Mouse (Mus musculus) heart, adult 2 months (tissue): ENCODE data around the gene Slc13a2. TPM values are rescaled to one million over a fixed set of nuclear protein-coding genes. Genes with fewer than 3 reads are reported as not detected.

Experiments
- DNase-seq, 2 experiments: peaks; one replicate each; pipeline ENCODE4 v3.0.0; 2021
- H3K27ac ChIP-seq: fragments of 200-600 bp; 2 replicates; pipeline ENCODE4 v1.8.1; 2022
- H3K27me3 ChIP-seq: fragments of 200-500 bp; 2 replicates; pipeline ENCODE4 v1.6.1; 2012; ENCODE audit warnings: mild to moderate bottlenecking, low read length, inconsistent platforms, mixed read lengths; ENCODE audit not compliant: control insufficient read depth, insufficient read depth
- H3K36me3 ChIP-seq: fragments of 200-500 bp; 2 replicates; pipeline ENCODE4 v1.6.1; 2012; ENCODE audit warnings: low read length, inconsistent platforms; ENCODE audit not compliant: control insufficient read depth, insufficient read depth
- H3K4me1 ChIP-seq: fragments of 200-500 bp; 2 replicates; pipeline ENCODE4 v1.6.1; 2011; ENCODE audit warnings: low read length; ENCODE audit not compliant: control insufficient read depth, insufficient read depth
- H3K4me3 ChIP-seq: fragments of 200-600 bp; 2 replicates; pipeline ENCODE4 v1.8.1; 2022
- H3K79me2 ChIP-seq: fragments of 200-500 bp; replicated peaks from 2 replicates; pipeline ENCODE4 v1.6.1; 2012; ENCODE audit warnings: mild to moderate bottlenecking, inconsistent platforms, low read length, moderate library complexity, mixed read lengths; ENCODE audit not compliant: control insufficient read depth, insufficient read depth
- H3K9ac ChIP-seq: fragments of 200-500 bp; 2 replicates; pipeline ENCODE4 v1.6.1; 2012; ENCODE audit warnings: low read depth, mild to moderate bottlenecking, control low read depth, inconsistent platforms, low read length, mixed read lengths
- CTCF ChIP-seq: fragments of 200-600 bp; IDR thresholded peaks from 2 replicates; pipeline ENCODE4 v1.8.1; 2022; ENCODE audit warnings: antibody characterized with exemption, mild to moderate bottlenecking, moderate library complexity
- EP300 ChIP-seq: fragments of 200-500 bp; IDR thresholded peaks from 2 replicates; pipeline ENCODE4 v1.6.1; 2011; ENCODE audit warnings: low read depth, low read length, control low read depth; ENCODE audit not compliant: insufficient read depth
- POLR2A ChIP-seq: fragments of 200-500 bp; IDR thresholded peaks from 2 replicates; pipeline ENCODE4 v1.6.1; 2011; ENCODE audit warnings: mild to moderate bottlenecking, low read depth, low read length, control low read depth; ENCODE audit not compliant: insufficient read depth
- WGBS: fragments of 180-500 bp; shearing (Covaris S2); methylation state at CpG from one replicate; pipeline ENCODE4 v1.1.7; 2018; 5-methylcytosine and 5-hydroxymethylcytosine counted together
- intact Hi-C: fragments of 180-260 bp; cut with DNase I; formaldehyde crosslinking; loops from one replicate; pipeline ENCODE4 v1.15.1; 2025
- polyA plus RNA-seq: library from polyadenylated mRNA; depleted of rRNA; stranded (reverse); fragments of >200 nt; gene quantifications from 2 replicates; pipeline ENCODE4 v1.2.3, GENCODE M21; 2012
- total RNA-seq, 2 experiments: library from RNA; stranded (reverse); gene quantifications; 2 replicates each; pipeline ENCODE4 v1.2.3; 2021

The Slc13a2 gene
- total and polyA plus RNA-seq, 3 experiments = 0.23 TPM; not detected in 2

- DNase-seq = no peak
- Histone ChIP-seq H3K4me3 (no peak overlapping the region), H3K27ac (no peak overlapping the region), H3K79me2 (no peaks in the 10 kb centered on the region), H3K9ac (no peak overlapping the region), H3K36me3 (no peaks in the 10 kb centered on the region), H3K4me1 (no peaks in the 10 kb centered on the region), H3K27me3 (no peaks in the 10 kb centered on the region)
- 69% methylated on average over 5 of the region's 5 CpGs for WGBS
- intact Hi-C loops = no loop called here
- TF ChIP-seq EP300 (no peak), POLR2A (no peak), CTCF (no peak)
Observed at GRCm38 (mm10) chr11:78443115-78443514, 21.1 kb upstream of the Slc13a2 start.

GRCm38 (mm10) chr11:78438399-78438930 lies 16.4 kb upstream of the Slc13a2 start:
- no peak overlapping the region for H3K27ac ChIP-seq
- WGBS = 46% methylated on average over 3 of the region's 3 CpGs
- H3K27me3 ChIP-seq = no peaks in the 10 kb centered on the region
- intact Hi-C loops = no loop called here
- H3K4me3 ChIP-seq = no peak overlapping the region
- H3K36me3 ChIP-seq = no peaks in the 10 kb centered on the region
- no peaks in the 10 kb centered on the region for H3K79me2 ChIP-seq
- no peak overlapping the region for H3K9ac ChIP-seq
- no peak for DNase-seq
- H3K4me1 ChIP-seq = no peaks in the 10 kb centered on the region
- no peak for TF ChIP-seq POLR2A
- no peak for TF ChIP-seq CTCF
- TF ChIP-seq EP300 = no peak

- no peak overlapping the region for H3K27ac ChIP-seq
- DNase-seq = no peak
- H3K79me2 ChIP-seq = no peaks in the 10 kb centered on the region
- 90% methylated on average over 7 of the region's 7 CpGs for WGBS
- TF ChIP-seq POLR2A (no peak), CTCF (no peak), EP300 (no peak)
- no peaks in the 10 kb centered on the region for H3K36me3 ChIP-seq
- no peak overlapping the region for H3K4me3 ChIP-seq
- intact Hi-C loops = no loop called here
- no peak overlapping the region for H3K9ac ChIP-seq
- no peaks in the 10 kb centered on the region for H3K27me3 ChIP-seq
- H3K4me1 ChIP-seq = no peaks in the 10 kb centered on the region
Observed at GRCm38 (mm10) chr11:78437182-78437581, 15.2 kb upstream of the Slc13a2 start.

GRCm38 (mm10) chr11:78435776-78436349 lies 13.8 kb upstream of the Slc13a2 start:
- Histone ChIP-seq H3K36me3 (no peaks in the 10 kb centered on the region), H3K4me1 (no peaks in the 10 kb centered on the region), H3K4me3 (no peak overlapping the region), H3K27ac (no peak overlapping the region), H3K27me3 (no peaks in the 10 kb centered on the region), H3K9ac (no peak overlapping the region), H3K79me2 (no peaks in the 10 kb centered on the region)
- intact Hi-C loops = no loop called here
- 12% methylated on average over 19 of the region's 19 CpGs for WGBS
- TF ChIP-seq CTCF (peak; percentile 49), EP300 (no peak)
- DNase-seq = no peak

- Histone ChIP-seq H3K9ac (no peak overlapping the region), H3K4me3 (no peak overlapping the region), H3K27ac (no peak overlapping the region), H3K27me3 (no peaks in the 10 kb centered on the region), H3K4me1 (no peaks in the 10 kb centered on the region), H3K79me2 (no peaks in the 10 kb centered on the region), H3K36me3 (no peaks in the 10 kb centered on the region)
- TF ChIP-seq CTCF (no peak), EP300 (no peak), POLR2A (no peak)
- intact Hi-C loops = no loop called here
- DNase-seq = no peak
- 35% methylated on average over 4 of the region's 4 CpGs for WGBS
Observed at GRCm38 (mm10) chr11:78434052-78434451, 12.0 kb upstream of the Slc13a2 start.

- no peaks in the 10 kb centered on the region for H3K79me2 ChIP-seq
- intact Hi-C loops = no loop called here
- TF ChIP-seq POLR2A (no peak), CTCF (no peak), EP300 (no peak)
- H3K9ac ChIP-seq = no peak overlapping the region
- no peaks in the 10 kb centered on the region for H3K27me3 ChIP-seq
- no peaks in the 10 kb centered on the region for H3K4me1 ChIP-seq
- DNase-seq = no peak
- WGBS = 88% methylated on average over 10 of the region's 10 CpGs
- H3K4me3 ChIP-seq = no peak overlapping the region
- H3K27ac ChIP-seq = no peak overlapping the region
- no peaks in the 10 kb centered on the region for H3K36me3 ChIP-seq
Observed at GRCm38 (mm10) chr11:78431176-78431575, 9.2 kb upstream of the Slc13a2 start.
